Comparison of ENCODE assay signal across 7 mouse cellular contexts in the genomic region with DNA sequence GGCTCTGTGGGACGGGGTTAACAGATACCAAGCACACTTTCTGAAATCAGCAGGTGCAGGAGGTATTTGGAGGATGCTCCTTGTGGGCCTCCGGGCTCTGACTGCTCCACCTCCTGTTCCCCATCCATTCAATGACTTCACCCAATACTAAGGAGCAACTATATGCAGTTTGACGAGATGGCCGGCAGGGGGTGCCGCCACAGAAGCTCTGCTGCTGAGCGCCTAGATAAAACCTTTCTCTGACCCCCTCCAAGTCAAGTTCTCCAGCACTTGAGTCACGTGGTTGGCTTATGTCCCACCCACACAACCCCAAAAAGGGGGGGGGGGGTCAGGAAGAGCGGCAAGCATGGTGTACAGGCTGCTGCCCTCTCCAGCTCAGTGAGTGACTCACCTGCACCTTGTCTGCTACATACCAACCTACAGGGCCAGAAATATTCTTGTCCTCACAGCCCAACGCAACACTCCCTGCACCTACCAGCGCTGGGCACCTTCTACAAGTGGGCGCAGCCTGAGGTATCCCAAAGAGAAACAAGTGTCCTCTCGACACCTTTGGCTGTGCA. TPM values are rescaled to one million over a fixed set of nuclear protein-coding genes. Genes with fewer than 3 reads are reported as not detected.
DNase-seq lines count a peak whose midpoint lies in the region; ATAC-seq and TF ChIP-seq lines count a peak whose summit lies in the region.

No protein-coding gene starts in this region.

- H3K36me3 ChIP-seq in kidney, postnatal 0 days (ENCODE audit: insufficient read depth, low read length) = no peaks in the 10 kb centered on the region
- H3K36me3 ChIP-seq in forebrain, embryonic 13.5 days (ENCODE audit: poor library complexity, severe bottlenecking) = no peaks in the 10 kb centered on the region

- DNase-seq in kidney, postnatal 0 days (ENCODE audit: low spot score) = peak; percentile 70
- no peak for DNase-seq in kidney, adult 11 months
- peak; percentile 86 for DNase-seq in ES-CJ7 (ENCODE audit: low read depth, low spot score)
- DNase-seq in urinary bladder, postnatal 10 days (ENCODE audit: low spot score) = no peak

- no peak overlapping the region for H3K27ac ChIP-seq in kidney, postnatal 0 days
- no peak overlapping the region for H3K27ac ChIP-seq in bone marrow, adult 2 months (ENCODE audit: control insufficient read depth, insufficient read depth, low read depth, low read length, poor library complexity)
- no peak overlapping the region for H3K27ac ChIP-seq in forebrain, embryonic 13.5 days

- no peaks in the 10 kb centered on the region for H3K27me3 ChIP-seq in kidney, postnatal 0 days (ENCODE audit: insufficient read depth, low read length)
- no peaks in the 10 kb centered on the region for H3K27me3 ChIP-seq in forebrain, embryonic 13.5 days

- TF ChIP-seq CTCF in kidney, postnatal 0 days (IDR thresholded peaks at IDR 0.05; ENCODE audit: low read depth) = peak; percentile 75
- TF ChIP-seq CTCF in bone marrow, adult 2 months (IDR thresholded peaks at IDR 0.05; ENCODE audit: control insufficient read depth, insufficient read depth, low read length) = peak; percentile 51

- no peaks in the 10 kb centered on the region for H3K4me1 ChIP-seq in kidney, postnatal 0 days (replicated peaks; ENCODE audit: insufficient read depth, low read length)
- no peaks in the 10 kb centered on the region for H3K4me1 ChIP-seq in bone marrow, adult 2 months (ENCODE audit: control insufficient read depth, insufficient read depth, low read length)
- H3K4me1 ChIP-seq in forebrain, embryonic 13.5 days = peaks cover 11% of the 10 kb centered on the region

- no peak for TF ChIP-seq POLR2A in bone marrow, adult 2 months (IDR thresholded peaks at IDR 0.05; ENCODE audit: borderline replicate concordance, control insufficient read depth, low read depth, low read length)

- no peak overlapping the region for H3K4me3 ChIP-seq in kidney, postnatal 0 days (replicated peaks; ENCODE audit: low read depth, low read length)
- H3K4me3 ChIP-seq in bone marrow, adult 2 months (replicated peaks; ENCODE audit: control insufficient read depth, low read depth, low read length) = no peak overlapping the region
- H3K4me3 ChIP-seq in forebrain, embryonic 13.5 days = no peak overlapping the region

- WGBS in kidney, postnatal 0 days = 35% methylated on average over 12 of the region's 12 CpGs
- 30% methylated on average over 12 of the region's 12 CpGs for WGBS in bone marrow, adult 2 months
- WGBS in forebrain, embryonic 13.5 days = 32% methylated on average over 12 of the region's 12 CpGs

- no peaks in the 10 kb centered on the region for H3K9me3 ChIP-seq in kidney, postnatal 0 days (replicated peaks; ENCODE audit: low read length)
- H3K9me3 ChIP-seq in forebrain, embryonic 13.5 days (replicated peaks) = no peaks in the 10 kb centered on the region

- peak; percentile 43; the same call in 1 of the 2 replicates for ATAC-seq in kidney, postnatal 0 days (replicated peaks; ENCODE audit: low FRiP score, low read depth)
- peak; percentile 10; the same call in 1 of the 2 replicates for ATAC-seq in forebrain, embryonic 13.5 days
- peak; percentile 75 for ATAC-seq in megakaryocyte progenitor cell, adult 5-6 weeks (replicated peaks; ENCODE audit: poor library complexity)

- H3K4me2 ChIP-seq in kidney, postnatal 0 days (ENCODE audit: low read length) = no peak overlapping the region
- no peak overlapping the region for H3K4me2 ChIP-seq in forebrain, embryonic 13.5 days

- H3K9ac ChIP-seq in kidney, postnatal 0 days (ENCODE audit: low read depth, low read length) = no peak overlapping the region
- no peak overlapping the region for H3K9ac ChIP-seq in forebrain, embryonic 13.5 days

RNA-seq across cellular contexts. Expression of a gene that starts 40.5 kb away (rescaled TPM):
- 0.32 and 0.56 TPM in 2 replicates for polyA plus RNA-seq in kidney, postnatal 0 days (2015; fragmentation: Nextera tagmentation; extraction: Ambion mirVana)
- not detected in 2 replicates for polyA plus RNA-seq in bone marrow, adult 2 months (2011; ENCODE audit: insufficient read depth, insufficient read length, low replicate concordance, missing spikeins)
- 5.9 and 6.3 TPM in 2 replicates for polyA plus RNA-seq in forebrain, embryonic 13.5 days (2015; fragmentation: Nextera tagmentation; extraction: Ambion mirVana)
- total RNA-seq in megakaryocyte progenitor cell, adult 5-6 weeks (2015) = not detected in 2 replicates
- not detected in 2 replicates for total RNA-seq in megakaryocyte progenitor cell, adult 5-6 weeks (2017)

Comparison
In these comparisons a context has a peak if more than half of its experiments do, and no peak if none do; other contexts are left out.
1. DNase-seq: peak in kidney, postnatal 0 days (single experiment) and ES-CJ7 (single experiment); none in kidney, adult 11 months (single experiment) and urinary bladder, postnatal 10 days (single experiment).
2. ATAC-seq: peak in every context shown above with its lines; median percentile 75 in megakaryocyte progenitor cell, adult 5-6 weeks; 43 in kidney, postnatal 0 days; 10 in forebrain, embryonic 13.5 days.